Mouse (Mus musculus) liver, embryonic 15.5 days (tissue): ENCODE results near the gene Itsn1. TPM values are rescaled to one million over a fixed set of nuclear protein-coding genes. Genes with fewer than 3 reads are reported as not detected.

ENCODE experiments used
- ATAC-seq: fragments of 200-750 bp; cut with Nextera tagmentation; 2 replicates; pipeline ENCODE4 v1.8.0; 2017; ENCODE audit warnings: moderate number of reproducible peaks, mild to moderate bottlenecking, moderate library complexity; ENCODE audit not compliant: insufficient read depth
- H3K27ac ChIP-seq: fragments of 300-500 bp; sonication (generic); replicated peaks from 2 replicates; pipeline ENCODE4 v1.5.1; 2015; ENCODE audit warnings: mild to moderate bottlenecking, inconsistent platforms
- H3K27me3 ChIP-seq: fragments of 300-500 bp; sonication (generic); 2 replicates; pipeline ENCODE4 v1.6.1; 2015; ENCODE audit warnings: mild to moderate bottlenecking, inconsistent platforms
- H3K36me3 ChIP-seq: fragments of 300-500 bp; sonication (generic); replicated peaks from 2 replicates; pipeline ENCODE4 v1.6.1; 2015; ENCODE audit warnings: moderate library complexity, mild to moderate bottlenecking, inconsistent platforms
- H3K4me1 ChIP-seq: fragments of 300-500 bp; sonication (generic); replicated peaks from 2 replicates; pipeline ENCODE4 v1.6.1; 2015; ENCODE audit warnings: inconsistent platforms
- H3K4me2 ChIP-seq: fragments of 300-500 bp; sonication (generic); 2 replicates; pipeline ENCODE4 v1.6.1; 2015; ENCODE audit warnings: moderate library complexity, mild to moderate bottlenecking, inconsistent platforms
- H3K4me3 ChIP-seq: fragments of 300-500 bp; sonication (generic); replicated peaks from 2 replicates; pipeline ENCODE4 v1.5.1; 2015; ENCODE audit warnings: mild to moderate bottlenecking, inconsistent platforms
- H3K9ac ChIP-seq: fragments of 300-500 bp; sonication (generic); 2 replicates; pipeline ENCODE4 v1.6.1; 2015; ENCODE audit warnings: moderate library complexity, mild to moderate bottlenecking, inconsistent platforms
- H3K9me3 ChIP-seq: fragments of 300-500 bp; sonication (generic); replicated peaks from 2 replicates; pipeline ENCODE4 v1.6.1; 2016; ENCODE audit warnings: inconsistent platforms
- WGBS: fragments of 180-500 bp; shearing (Covaris S2); methylation state at CpG from one replicate; pipeline ENCODE4 v1.1.7; 2015; ENCODE audit warnings: mixed read lengths; ENCODE audit not compliant: insufficient replicate concordance; 5-methylcytosine and 5-hydroxymethylcytosine counted together
- polyA plus RNA-seq: library from polyadenylated mRNA; unstranded; fragments of >200 nt; fragmentation: Nextera tagmentation; extraction: Ambion mirVana; gene quantifications from 2 replicates; pipeline ENCODE4 v1.2.1, GENCODE M21; 2015

The Itsn1 gene
- polyA plus RNA-seq, 1 experiment from 2014 or later: 50.4 TPM

DNA sequence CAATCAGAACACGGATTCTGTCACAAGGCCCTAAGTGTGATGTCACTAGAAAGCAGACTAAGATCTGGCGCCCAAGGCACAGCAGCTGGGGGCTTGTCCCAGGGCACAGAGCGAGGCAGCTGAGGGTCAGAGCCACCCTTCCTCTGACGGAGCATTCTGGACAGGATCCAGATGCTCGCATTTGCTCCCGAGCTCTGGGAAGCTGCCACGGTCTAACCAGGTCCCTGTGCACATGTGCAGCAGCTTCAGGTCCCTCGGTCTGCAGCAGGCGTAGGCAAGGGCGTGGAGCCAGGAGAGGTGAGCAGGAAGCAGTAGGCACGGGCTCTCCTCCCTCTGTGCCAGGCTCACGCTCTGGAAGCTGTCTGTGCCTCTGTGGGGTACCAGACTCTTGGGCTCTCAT is 160.8 kb downstream of the Itsn1 start:
- H3K27me3 ChIP-seq: peaks cover 49% of the 10 kb centered on the region
- no peak overlapping the region for H3K9ac ChIP-seq
- no peak overlapping the region for H3K27ac ChIP-seq
- H3K4me1 ChIP-seq: peaks cover 8% of the 10 kb centered on the region
- H3K4me2 ChIP-seq: no peak overlapping the region
- no peaks in the 10 kb centered on the region for H3K36me3 ChIP-seq
- ATAC-seq: no peak
- 62% methylated on average over 12 of the region's 12 CpGs for WGBS
- no peaks in the 10 kb centered on the region for H3K9me3 ChIP-seq
- H3K4me3 ChIP-seq: no peak overlapping the region

DNA sequence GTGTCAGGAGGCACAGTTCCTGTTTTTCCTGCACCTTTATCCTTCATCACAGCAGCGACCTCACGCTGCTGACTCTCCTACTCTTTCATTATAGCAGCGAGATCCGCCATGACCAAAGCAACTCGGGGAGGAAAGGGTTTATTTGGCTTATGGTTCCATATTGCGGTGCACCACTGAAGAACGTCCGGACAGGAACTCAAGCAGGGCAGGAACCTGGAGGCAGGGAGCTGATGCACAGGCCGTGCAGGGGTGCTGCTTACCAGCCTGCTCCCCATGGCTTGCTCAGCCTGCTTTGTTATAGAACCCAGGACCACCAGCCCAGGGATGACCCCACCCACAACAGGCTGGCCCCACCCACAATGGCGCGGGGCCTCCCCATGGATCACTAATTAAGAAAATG is 162.1 kb downstream of the Itsn1 start:
- no peak overlapping the region for H3K27ac ChIP-seq
- WGBS: 71% methylated on average over 11 of the region's 11 CpGs

DNA sequence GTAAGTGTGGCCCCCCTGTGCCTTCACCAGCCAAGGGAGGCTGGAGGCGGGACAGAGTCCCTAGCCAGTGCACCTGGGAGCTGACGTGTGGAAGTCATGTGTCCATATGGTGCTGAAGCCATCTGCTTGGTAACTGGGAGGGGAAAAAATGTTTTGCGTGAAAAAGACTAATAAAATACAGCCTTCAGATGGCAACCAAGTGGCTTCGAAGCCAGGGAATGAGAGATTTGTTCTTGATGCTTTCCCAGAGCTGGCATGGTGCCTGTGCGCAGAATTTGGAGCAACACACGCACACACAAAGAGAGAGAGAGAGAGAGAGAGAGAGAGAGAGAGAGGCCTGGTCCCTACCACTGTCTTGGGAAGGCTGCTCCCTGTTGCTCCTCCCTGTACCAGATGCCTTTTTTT is 167.3 kb downstream of the Itsn1 start:
- WGBS: 59% methylated on average over 6 of the region's 6 CpGs

More for the DNA sequence above, 162.1 kb downstream of the Itsn1 start:
- H3K36me3 ChIP-seq: no peaks in the 10 kb centered on the region
- no peak overlapping the region for H3K4me3 ChIP-seq
- no peaks in the 10 kb centered on the region for H3K4me1 ChIP-seq
- H3K9me3 ChIP-seq: no peaks in the 10 kb centered on the region
- H3K9ac ChIP-seq: no peak overlapping the region
- H3K27me3 ChIP-seq: peaks cover 52% of the 10 kb centered on the region
- no peak overlapping the region for H3K4me2 ChIP-seq
- ATAC-seq: no peak

DNA sequence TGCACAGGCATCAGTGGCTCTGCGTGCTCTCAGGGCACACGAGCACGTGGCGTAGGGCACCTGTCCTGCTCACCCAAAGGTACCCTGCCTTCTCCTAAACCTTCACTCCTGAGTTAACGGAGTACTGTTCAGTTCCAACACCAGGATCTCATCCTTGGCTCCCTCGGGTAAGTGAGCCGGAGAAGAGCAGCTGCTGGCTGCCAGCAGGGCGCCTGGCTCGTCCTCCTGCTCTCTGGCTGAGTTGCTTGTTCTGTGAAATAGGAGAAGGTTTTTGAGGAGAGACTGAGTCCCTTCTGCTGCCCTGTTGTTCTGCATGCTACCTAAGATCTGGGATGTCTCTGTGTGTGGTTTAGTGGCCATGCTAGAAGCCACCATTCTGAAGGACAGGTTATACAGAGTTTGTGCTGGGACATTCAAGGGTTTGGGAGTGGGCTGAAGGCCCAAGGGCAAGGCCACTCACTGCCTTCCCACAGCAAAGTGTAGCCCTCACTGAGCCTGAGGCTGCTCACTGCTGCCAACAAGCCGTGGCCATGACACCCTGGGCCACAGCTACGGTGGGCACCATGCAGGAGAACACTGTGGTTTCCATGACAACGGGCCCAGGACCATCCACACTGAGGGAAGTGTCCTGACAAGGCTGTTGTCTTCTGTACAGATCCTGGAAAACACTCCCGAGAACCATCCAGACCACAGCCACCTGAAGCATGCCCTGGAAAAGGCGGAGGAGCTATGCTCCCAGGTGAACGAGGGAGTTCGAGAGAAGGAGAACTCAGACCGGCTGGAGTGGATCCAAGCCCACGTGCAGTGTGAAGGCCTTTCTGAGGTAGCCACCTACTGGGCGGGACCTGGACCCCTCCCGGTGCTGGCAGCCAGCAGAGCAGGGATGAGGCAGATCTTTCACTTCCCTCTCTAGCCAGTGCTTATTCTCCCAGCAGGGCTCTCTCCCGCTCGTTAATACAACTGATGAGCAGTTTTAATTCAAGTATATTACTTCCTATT is 170.1 kb downstream of the Itsn1 start:
- ATAC-seq: no peak
- WGBS: 57% methylated on average over 22 of the region's 22 CpGs

More for the DNA sequence above, 167.3 kb downstream of the Itsn1 start:
- Histone ChIP-seq H3K4me1 (no peaks in the 10 kb centered on the region), H3K9me3 (no peaks in the 10 kb centered on the region), H3K27me3 (peaks cover 39% of the 10 kb centered on the region), H3K4me2 (no peak overlapping the region), H3K9ac (no peak overlapping the region), H3K27ac (no peak overlapping the region), H3K4me3 (no peak overlapping the region), H3K36me3 (no peaks in the 10 kb centered on the region)
- no peak for ATAC-seq

DNA sequence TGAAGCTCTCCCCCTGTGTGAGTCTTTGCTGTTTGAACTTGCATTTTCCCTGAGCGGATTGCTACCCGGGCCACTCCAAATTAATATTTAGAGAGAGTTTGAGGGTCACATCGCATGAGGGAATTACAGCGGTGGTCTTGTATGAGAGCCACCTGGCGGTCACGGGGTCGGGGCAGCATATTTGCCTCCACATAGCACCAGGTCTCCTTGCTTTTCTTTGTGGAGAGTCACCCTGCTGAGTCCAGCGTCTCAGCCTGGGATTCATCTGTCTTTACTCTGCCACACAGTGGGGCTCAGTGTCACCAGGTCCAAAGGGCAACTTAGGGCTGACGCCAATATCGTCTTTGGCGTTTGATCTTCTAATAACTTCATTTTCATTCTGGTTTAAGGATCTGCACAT is 171.2 kb downstream of the Itsn1 start:
- H3K9me3 ChIP-seq: no peaks in the 10 kb centered on the region
- no peak overlapping the region for H3K9ac ChIP-seq
- no peaks in the 10 kb centered on the region for H3K4me1 ChIP-seq
- H3K27ac ChIP-seq: no peak overlapping the region
- no peaks in the 10 kb centered on the region for H3K36me3 ChIP-seq
- no peak for ATAC-seq
- 57% methylated on average over 11 of the region's 11 CpGs for whole genome bisulfite sequencing
- no peak overlapping the region for H3K4me3 ChIP-seq
- H3K4me2 ChIP-seq: no peak overlapping the region
- H3K27me3 ChIP-seq: peaks cover 15% of the 10 kb centered on the region

More for the DNA sequence above, 170.1 kb downstream of the Itsn1 start:
- Histone ChIP-seq H3K9ac (no peak overlapping the region), H3K27me3 (peaks cover 25% of the 10 kb centered on the region), H3K9me3 (no peaks in the 10 kb centered on the region), H3K4me3 (no peak overlapping the region), H3K4me1 (no peaks in the 10 kb centered on the region), H3K27ac (no peak overlapping the region), H3K36me3 (no peaks in the 10 kb centered on the region), H3K4me2 (no peak overlapping the region)

DNA sequence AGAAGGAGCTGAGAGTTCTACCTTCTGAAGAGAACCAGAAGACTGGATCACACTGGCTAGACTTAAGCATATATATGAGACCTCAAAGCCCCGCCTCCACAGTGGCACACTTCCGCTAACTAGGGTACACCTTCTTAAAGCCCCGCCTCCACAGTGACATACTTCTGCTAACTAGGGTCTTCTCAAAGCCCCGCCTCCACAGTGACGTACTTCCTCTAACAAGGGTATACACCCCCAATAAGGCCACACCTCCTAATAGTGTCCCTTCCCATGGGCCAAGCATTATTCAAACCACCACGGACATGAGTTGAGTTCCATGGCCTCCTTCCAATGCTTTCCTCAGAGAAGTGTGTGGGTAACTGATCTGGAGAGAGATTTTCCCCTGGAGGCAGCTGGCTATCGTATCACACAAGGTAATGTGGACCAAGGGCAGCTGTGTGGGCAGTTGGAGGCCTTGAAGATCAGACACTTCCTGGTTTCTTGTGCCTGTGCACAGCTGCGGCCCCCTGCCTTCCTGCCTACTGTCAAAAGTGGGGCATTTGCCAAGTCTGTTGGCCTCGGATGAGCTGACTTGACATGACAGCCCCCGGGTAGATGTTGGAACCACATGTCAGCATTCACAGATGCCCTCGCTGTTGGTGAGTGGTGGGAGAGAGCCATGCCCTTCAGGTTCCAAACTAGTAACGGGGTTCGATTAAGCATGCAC is 174.9 kb downstream of the Itsn1 start:
- Histone ChIP-seq H3K36me3 (no peaks in the 10 kb centered on the region), H3K4me2 (no peak overlapping the region), H3K27me3 (peaks cover 6% of the 10 kb centered on the region), H3K27ac (no peak overlapping the region), H3K9me3 (no peaks in the 10 kb centered on the region), H3K9ac (no peak overlapping the region), H3K4me3 (no peak overlapping the region), H3K4me1 (no peaks in the 10 kb centered on the region)
- 78% methylated on average over 13 of the region's 13 CpGs for WGBS
- no peak for ATAC-seq

DNA sequence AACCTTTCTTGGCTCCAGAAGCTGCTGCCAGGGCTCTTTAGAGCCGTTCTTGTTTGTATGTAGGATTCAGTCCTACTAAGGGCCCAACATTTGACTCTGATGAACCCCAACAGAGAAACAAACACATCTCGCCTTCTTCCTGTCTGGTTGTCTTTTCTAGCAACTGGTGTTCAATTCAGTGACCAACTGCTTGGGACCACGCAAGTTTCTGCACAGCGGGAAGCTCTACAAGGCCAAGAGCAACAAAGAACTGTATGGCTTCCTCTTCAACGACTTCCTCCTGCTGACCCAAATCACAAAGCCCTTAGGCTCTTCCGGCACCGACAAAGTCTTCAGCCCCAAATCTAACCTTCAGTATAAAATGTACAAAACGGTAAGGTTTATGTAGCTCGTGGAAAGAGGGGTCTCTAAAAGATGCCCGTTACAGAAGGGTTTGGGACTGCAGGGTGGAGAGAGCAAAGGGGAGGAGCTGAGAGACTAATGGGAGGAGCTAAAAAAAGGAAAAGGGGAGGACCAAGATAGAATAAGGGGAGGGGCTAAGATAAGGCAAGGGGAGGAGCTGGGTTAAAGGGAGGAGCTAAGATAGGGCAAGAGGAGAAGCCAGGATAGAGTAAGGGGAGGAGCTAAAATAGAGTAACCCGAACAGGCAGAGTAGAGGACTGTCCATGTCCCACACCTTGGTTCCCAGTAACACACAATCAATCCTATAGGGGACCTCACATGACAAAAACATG is 176.2 kb downstream of the Itsn1 start:
- Histone ChIP-seq H3K9ac (no peak overlapping the region), H3K36me3 (no peaks in the 10 kb centered on the region), H3K9me3 (no peaks in the 10 kb centered on the region), H3K4me1 (no peaks in the 10 kb centered on the region), H3K27me3 (peaks cover 6% of the 10 kb centered on the region; the same call in 1 of the 2 replicates), H3K4me3 (no peak overlapping the region), H3K27ac (no peak overlapping the region), H3K4me2 (no peak overlapping the region)
- ATAC-seq: no peak
- 62% methylated on average over 11 of the region's 11 CpGs for WGBS

DNA sequence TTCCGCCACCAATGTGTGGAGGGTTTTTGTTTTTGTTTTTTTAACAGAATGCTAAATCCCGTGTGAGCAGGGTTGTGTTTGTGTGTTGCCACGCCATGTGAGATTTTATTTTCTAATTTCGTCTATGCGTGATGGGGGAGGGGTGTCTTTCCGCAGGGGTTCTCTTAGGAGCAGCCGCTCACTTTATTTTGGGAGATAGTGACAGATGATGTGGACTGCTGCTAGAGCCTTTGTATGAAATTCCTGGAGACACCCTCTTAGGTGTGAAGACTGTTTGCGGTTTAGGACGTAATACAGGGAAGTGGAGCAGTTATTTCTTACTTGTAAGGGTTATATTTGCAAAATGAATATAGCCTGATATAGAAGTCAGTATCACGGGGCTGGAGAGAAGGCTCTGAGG is 176.9 kb downstream of the Itsn1 start:
- no peak overlapping the region for H3K4me3 ChIP-seq
- no peaks in the 10 kb centered on the region for H3K4me1 ChIP-seq
- H3K36me3 ChIP-seq: no peaks in the 10 kb centered on the region
- no peaks in the 10 kb centered on the region for H3K9me3 ChIP-seq
- 71% methylated on average over 10 of the region's 10 CpGs for WGBS
- no peak overlapping the region for H3K27ac ChIP-seq
- ATAC-seq: no peak
- H3K9ac ChIP-seq: no peak overlapping the region
- no peak overlapping the region for H3K4me2 ChIP-seq
- peaks cover 6% of the 10 kb centered on the region; the same call in 1 of the 2 replicates for H3K27me3 ChIP-seq

DNA sequence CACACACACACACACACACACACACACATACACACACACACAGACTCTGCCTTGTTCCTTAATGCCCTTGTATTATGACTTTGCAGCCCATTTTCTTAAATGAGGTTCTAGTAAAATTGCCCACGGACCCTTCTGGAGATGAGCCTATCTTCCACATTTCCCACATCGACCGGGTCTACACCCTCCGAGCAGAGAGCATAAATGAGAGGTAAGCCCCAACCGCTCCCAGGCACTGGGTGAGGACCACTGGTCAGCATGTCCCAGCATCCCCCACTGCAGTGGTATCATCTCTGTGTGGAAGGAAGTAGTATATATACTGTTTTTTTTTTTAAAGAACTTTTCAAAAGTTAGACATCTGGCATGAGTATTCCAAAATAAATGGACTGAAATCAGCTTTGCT is 177.6 kb downstream of the Itsn1 start:
- ATAC-seq: no peak
- no peak overlapping the region for H3K4me3 ChIP-seq
- no peaks in the 10 kb centered on the region for H3K4me1 ChIP-seq
- H3K36me3 ChIP-seq: no peaks in the 10 kb centered on the region
- H3K27ac ChIP-seq: no peak overlapping the region
- H3K9ac ChIP-seq: no peak overlapping the region
- no peaks in the 10 kb centered on the region for H3K9me3 ChIP-seq
- WGBS: 82% methylated on average over 5 of the region's 5 CpGs
- H3K27me3 ChIP-seq: peaks cover 6% of the 10 kb centered on the region; the same call in 1 of the 2 replicates
- H3K4me2 ChIP-seq: no peak overlapping the region

DNA sequence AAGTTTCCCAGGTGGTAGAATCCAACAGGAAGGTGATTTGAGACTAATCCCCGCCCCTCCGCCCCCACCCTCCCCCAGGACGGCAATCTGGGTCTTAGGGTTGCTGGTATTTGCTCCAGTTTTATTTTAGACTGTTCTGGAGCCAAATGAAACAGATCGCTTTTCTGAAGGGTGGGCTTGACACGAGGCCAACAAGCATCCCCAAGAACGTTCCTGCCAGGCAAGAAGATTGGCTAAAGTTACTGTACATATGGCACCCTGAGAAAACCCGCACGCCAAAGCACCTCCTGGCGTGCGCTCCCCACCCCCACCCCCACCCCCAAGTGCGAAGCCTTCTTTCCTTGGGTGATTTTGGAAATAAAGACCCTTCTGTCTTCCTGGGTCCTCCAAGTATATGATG is 178.1 kb downstream of the Itsn1 start:
- no peaks in the 10 kb centered on the region for H3K4me1 ChIP-seq
- H3K9ac ChIP-seq: no peak overlapping the region
- no peak for ATAC-seq
- H3K9me3 ChIP-seq: no peaks in the 10 kb centered on the region
- WGBS: 70% methylated on average over 11 of the region's 11 CpGs
- peaks cover 6% of the 10 kb centered on the region; the same call in 1 of the 2 replicates for H3K27me3 ChIP-seq
- H3K4me3 ChIP-seq: no peak overlapping the region
- no peak overlapping the region for H3K4me2 ChIP-seq
- no peaks in the 10 kb centered on the region for H3K36me3 ChIP-seq
- no peak overlapping the region for H3K27ac ChIP-seq
